Mouse (Mus musculus) left cerebral cortex, postnatal 25 days (tissue): ENCODE measurements around the gene A930004D18Rik. TPM values are rescaled to one million over a fixed set of nuclear protein-coding genes. Genes with fewer than 3 reads are reported as not detected.

Source experiments
- DNase-seq, 2 experiments: peaks; one replicate each; pipeline ENCODE4 v3.0.0; 2022; ENCODE audit warnings: low spot score in 2 of 2, mixed read lengths in 1 of 2
- intact Hi-C: fragments of 180-260 bp; cut with DNase I; formaldehyde crosslinking; loops from one replicate; pipeline ENCODE4 v1.15.1; 2025
- total RNA-seq, 2 experiments: library from RNA; stranded (reverse); gene quantifications; 2 replicates each; pipeline ENCODE4 v1.2.3; 2021

A930004D18Rik gene
- total RNA-seq, 2 experiments from 2014 or later, result 1.7 to 2.8 TPM

DNA sequence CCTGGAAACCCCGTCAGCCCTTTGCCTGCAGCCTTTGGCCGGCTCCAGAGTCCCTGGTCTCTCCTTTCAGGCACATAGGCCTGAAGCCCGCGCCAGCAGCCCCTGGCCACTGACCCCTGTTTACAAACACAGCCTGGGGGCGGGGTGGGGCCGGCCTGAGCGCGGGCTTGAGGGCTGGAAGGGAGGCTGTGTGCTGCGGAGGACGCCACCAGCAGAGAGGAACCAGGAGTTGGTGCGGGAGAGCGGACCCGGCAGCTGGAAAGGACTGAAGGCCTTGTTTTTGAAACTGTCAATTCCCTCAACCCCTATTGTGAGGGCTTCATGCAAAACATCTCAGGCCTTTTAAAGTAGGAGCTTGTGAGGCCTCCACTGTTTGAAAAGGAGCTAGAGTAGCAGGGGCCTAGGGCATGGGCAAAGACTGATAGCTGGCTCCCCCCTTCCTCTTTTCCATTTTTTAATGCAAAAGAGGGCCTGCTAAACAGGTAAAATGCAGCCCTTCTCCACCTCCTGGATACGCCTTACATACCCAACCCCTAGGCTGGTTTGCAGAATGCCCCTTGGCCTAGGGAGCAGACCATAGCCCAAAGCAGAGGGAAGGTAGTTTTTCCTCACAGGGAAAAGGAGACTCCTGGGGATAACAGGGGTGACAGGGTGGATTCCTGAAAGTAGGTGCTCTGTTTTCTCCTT, 3.8 kb upstream of the A930004D18Rik start:
- intact Hi-C loops, result no loop called here

GRCm38 (mm10) chr2:18040347-18041160, 3.0 kb upstream of the A930004D18Rik start:
- no peak for DNase-seq
- intact Hi-C loops, result no loop called here

More for the DNA sequence above, 3.8 kb upstream of the A930004D18Rik start:
- DNase-seq, result no peak

DNA sequence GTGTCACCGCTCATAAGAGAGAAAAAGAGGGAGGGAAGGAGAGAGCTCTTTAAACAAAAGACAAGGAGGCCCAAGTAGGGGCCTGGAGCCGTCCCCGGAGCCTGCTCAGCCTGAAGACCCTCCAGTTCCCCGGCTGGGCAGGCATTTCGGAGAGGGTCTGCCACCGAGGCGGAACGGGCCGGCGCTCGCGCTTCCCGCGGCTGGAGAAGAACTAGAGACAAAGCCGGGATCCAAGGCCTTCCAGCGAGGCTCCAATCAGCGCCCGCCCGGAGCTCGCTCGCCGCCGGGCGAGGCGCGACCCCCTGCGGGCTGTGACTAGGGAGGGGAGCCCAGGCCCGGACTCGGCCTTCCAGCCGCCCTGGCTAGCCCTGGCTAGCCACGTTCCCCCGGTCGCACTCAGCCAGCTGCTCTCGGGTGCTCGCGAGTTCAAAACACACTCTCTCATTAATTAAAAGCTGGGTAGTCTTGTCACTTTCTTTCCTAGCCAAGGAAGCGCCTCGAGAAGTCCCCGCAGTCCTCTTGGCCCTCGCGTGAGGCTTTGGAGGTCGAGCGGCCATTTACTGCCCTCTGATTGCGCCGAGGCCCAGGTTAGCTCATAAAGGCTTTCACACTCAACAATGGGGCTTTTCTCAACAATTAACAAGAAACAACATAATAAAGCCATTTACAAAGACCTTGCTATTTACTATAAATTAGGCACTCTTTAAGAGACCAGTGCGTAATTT, 2.2 kb upstream of the A930004D18Rik start:
- no peak for DNase-seq
- intact Hi-C loops, result no loop called here

DNA sequence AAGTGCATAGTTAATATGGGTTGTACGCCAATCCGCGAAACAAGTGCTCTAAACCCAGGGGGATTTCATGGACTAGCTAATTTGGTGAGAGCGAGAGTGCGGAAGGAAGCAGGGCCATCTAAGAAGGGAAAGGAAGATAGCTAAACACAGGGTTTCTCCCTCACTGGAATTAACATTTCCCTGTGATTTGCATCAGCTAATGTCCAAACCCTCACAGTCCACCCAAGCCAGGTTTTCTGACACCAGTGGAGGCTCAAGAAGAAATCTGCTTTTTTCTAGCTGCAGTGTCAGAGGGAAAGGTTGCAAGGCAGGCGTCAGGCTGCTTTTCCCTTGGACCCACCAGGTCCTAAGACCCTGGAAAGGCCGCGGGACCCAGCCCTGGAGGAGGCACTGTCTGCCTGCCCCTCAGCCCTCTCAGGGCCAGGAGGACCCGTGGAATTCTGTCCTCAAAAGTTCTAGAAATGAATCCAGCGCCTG, 1.4 kb upstream of the A930004D18Rik start:
- intact Hi-C loops, result no loop called here

DNA sequence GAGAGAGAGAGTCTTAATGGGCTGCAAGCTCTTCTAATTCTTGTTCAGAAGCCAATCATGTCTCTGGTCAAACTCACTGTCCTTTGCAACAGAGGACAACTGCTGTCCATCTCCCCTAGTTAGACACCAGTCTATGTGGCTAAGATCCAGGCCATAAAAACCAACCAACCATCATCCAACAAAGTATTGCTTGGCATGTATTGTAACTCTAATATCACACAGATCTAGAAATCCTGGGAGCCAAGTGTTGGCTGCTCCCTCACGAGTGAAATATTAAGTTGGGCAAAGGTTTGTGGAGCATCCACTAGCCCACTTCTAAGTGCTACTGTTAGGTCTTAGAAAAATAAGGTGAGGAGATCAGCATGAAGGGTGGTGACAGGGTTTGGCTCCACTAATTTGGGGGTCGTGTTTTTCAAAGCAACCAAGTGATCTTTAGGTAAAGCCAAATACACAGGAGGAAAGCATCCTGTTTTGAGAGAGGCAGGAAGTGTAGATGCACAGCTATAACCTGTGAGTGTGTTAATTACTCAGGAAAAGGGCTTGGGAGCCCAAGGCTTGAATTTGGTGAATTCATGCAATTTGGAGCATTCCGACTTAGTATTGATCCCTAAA, 710 bp upstream of the A930004D18Rik start:
- DNase-seq, result no peak
- intact Hi-C loops, result no loop called here

More for the DNA sequence above, 1.4 kb upstream of the A930004D18Rik start:
- no peak for DNase-seq

GRCm38 (mm10) chr2:18034371-18035250, 2.9 kb downstream of the A930004D18Rik start:
- no peak for DNase-seq
- intact Hi-C loops, result no loop called here

DNA sequence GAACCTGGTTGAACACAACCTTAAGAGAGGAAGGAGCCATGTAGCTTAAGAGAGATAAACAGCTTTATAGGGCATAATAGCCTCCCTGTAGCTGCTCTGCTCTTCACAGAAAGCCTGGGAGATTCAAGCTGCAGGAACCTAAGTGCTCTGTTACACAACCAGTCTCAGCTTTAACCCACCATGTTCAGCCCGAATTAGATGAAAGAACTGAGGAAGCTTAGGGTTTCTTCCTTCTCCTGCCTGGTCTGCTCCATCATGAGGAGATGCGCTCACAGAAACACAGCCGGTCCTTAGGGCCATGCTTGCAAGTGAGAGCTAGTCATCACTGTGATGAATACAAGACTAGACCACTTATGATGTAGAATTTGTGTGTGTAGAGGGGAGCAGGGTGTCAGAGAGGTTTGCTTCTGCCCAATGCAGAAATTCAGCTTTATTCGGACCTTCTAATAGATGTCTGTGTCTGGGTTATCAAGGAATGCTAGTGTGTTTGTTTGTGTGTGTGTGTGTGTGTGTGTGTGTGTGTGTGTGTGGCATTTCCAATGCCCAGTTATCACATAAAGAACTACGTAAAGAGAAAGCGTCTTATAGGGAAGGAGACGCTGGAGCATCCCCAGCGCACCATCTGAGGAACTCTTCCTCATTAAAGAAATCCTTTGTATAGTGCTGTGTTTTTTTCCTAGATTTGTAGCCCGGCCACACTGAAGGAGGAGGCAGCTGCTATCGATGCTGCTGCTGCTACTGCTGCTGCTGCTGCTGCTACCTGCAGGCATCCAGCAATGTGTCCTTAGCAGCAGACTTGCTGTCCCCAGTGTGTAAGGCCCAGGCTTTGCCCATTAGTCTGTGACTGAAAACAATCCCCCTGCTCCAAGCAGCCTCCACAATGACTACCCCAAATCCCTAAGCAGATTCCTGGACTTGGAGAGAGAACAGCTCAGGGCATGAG, 4.1 kb downstream of the A930004D18Rik start:
- intact Hi-C loops, result no loop called here
- DNase-seq, result no peak

DNA sequence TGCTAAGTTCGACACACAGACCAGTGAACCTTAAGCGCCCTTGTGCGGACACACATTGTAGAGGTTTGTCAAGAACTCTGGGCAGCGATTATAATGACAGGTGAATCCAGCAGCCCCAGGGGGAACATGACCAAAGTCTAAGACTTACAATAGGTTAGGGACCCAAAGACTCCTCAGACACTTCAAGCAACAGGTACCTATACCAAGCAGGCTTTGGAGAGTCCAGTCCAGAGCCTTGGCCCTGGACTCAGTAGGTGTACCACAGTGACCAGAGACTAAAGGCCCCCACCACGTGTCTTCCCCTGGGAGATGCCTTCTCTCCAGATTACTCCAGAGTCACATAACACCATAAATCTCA, 5.0 kb downstream of the A930004D18Rik start:
- DNase-seq, result no peak
- intact Hi-C loops, result no loop called here

DNA sequence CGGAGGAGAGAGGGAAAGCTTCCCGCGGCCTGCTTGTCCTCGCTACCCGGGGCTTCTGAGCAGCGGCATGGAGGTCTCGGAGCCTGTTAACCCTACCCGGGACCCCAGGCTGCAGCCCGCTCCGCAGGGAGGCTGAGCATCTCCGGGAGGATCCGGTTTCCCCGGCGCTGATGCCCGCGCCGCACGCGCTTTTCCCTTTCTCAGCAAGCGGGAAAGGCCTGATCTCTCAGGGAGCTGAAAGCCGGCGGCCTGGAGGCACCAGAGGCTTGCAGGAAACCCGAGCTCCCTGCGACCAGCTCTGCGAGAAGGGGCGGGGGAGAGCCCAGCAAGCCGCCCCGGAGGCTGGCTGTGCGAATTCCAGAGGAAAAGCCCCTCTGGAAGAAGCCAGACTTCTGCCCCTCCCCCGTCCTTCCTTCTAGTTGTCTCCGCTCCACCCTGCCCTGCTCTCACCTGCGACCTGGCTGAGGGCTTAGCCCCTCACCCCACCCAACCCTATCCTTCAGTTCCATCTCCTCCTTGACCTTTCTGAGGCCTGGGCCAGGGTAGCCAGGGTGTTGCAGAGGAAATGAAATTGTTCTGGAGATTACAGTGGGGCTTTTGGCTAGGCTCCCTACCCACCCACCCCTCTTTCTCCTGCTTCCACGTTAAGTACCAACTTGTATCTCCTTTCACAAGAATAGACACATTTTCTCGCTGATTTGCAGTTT, 5.6 kb downstream of the A930004D18Rik start:
- DNase-seq, result peak in 1 of 2 experiments; percentile 55
- intact Hi-C loops, result no loop called here

DNA sequence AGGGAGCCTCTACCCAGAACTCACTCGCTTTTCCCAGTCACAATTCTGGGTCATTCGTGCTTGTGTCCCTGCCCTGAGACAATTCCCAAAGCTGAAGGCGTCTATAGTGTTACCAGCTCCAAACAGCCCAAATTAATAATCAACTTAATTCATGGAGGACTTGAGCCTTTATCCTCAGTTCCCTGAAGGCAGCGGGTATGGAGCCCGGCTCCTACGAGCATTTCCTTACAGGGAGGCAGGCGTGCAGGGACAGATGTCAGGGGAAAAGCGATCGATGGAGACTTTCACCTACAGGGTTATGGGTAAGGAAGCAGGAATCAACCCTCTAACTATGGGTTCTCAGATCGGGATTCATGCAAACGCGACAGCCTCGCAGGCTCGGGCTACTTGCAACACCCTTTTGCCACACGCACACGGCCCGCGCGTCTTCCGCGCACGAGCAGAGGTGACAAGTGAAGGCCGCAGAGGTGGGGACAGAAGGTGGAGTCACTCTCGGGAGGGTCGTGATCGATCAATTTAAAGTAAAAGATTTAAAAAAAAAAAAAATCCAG, 6.2 kb downstream of the A930004D18Rik start:
- intact Hi-C loops, result no loop called here
- DNase-seq, result peak in 1 of 2 experiments; percentile 43

GRCm38 (mm10) chr2:18030581-18030980, 7.0 kb downstream of the A930004D18Rik start:
- DNase-seq, result no peak
- intact Hi-C loops, result no loop called here

GRCm38 (mm10) chr2:18029656-18030055, 7.9 kb downstream of the A930004D18Rik start:
- DNase-seq, result no peak
- intact Hi-C loops, result loop anchor here (1.0 to 10.0 kb wide), 8 partner anchors 18 to 1245 kb away; partner anchors contain the start of genes Dnajc1 and Spag6

DNA sequence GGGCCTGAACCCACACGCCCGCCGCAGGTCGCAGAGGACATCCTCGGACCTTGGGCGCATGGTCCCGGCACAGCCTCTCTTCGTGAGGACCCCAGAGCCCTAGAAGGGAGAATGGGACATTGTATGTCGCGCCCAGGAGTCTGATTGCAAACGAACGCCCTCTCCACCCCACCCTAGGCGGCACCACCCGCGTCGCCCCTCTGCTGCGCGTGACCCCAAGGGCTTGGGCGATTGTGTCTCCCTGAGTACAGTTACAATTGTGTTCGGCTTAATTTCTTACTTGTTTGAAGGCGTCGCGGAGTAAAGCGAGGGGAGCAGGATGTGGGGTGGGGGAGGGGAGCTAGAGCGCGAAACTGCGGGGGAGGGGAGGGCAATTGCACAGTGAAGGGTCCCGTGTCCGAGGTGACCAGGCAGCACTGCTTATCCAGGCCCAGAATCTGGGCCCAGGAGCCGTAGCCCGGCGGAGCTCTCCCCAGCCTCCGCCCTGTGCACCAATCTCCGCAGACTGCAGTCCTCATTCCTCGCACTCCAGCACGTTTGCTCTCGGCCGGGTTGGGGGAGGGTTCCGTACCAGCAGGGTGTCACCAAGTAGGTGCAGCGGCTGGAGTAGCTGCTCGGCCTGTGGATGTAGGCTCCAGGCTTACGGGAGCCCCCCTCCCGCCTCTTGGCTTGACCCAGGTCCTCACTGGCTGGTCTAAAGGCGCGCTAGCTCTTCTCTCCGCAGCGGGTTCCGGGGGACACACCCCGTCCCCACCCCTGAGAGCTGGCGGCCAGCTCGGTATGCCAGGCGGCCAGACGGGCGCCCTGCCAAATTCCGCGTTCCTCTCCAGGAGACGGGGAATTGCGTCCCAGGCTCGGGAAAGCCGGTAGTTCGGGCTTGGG, 9.2 kb downstream of the A930004D18Rik start:
- intact Hi-C loops, result loop anchor here (1.0 to 10.0 kb wide), 8 partner anchors 19 to 1246 kb away; partner anchors contain the start of genes Dnajc1 and Spag6
- DNase-seq, result peak; percentile 84 to 85

DNA sequence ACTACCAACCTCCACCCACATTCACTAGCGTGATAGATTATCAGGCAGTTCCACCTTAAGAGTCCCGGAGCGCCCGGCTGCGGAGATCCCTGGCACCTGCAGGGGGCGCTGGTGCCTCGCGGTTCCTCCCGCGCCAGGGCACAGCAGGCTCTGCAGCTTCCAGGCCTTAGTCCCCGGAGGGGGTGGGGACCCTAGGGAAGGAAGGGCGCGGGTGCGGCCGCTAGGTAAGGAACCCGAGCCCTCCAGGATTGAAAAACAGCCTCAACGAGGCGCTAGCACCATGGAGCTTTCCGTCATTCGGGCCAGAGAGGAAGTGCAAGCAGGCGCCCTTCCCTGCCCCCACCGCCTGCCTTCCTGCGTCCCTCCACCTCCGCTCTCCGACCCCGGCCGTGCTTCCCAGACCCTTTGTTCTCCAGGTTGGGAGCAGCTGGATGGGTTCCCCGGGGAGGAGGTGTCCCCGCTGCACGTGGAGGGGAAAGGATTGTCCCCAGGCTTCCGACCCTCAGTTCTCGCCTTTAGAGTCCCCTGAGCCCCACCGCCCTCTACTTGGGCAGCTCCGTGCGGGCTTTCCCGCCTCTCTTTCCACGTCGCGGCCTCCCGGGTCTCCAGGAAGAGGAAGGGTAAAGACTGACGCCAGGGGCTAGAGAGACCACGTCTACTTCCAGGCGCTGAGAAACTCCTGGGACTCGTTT, 9.9 kb downstream of the A930004D18Rik start:
- intact Hi-C loops, result loop anchor here (1.0 to 10.0 kb wide), 9 partner anchors 29 to 1247 kb away; partner anchors contain the start of genes Dnajc1 and Spag6
- DNase-seq, result peak; percentile 93 to 96
